Mouse (Mus musculus): ENCODE data around the gene Ndufaf2. TPM values are rescaled to one million over a fixed set of nuclear protein-coding genes. Genes with fewer than 3 reads are reported as not detected.

The Ndufaf2 gene
- total RNA-seq, 2 experiments from 2014 or later: 12.6 to 13.6 TPM

DNA sequence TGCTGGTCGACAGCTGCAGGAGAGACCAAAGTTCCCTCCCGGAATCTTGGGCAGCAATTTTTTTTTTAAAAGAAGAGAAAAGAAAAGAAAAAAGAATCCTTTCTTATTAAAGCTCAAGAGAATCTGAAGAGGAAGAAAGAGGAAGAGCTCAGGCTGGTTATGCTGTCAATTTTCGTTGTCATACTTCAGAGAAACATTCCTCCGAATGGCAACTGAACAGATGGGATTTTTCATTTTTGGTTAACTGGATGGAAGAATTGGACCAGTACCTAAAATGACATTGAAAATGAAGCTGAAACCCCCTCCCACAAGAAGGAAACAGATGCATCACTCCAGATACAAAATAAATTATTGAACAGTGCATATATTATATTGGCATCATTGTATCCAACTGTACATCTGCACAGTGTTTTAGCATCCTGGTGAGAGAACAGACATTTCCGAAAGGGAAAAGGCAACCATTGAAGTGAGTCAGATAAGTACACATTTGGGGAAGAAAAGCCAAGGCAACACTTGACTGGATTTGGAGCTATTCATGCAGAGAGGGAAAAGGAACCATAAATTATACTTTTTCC is 19.9 kb downstream of the Ndufaf2 start:
- DNase-seq: no peak

- DNase-seq: no peak
Measured at GRCm38 (mm10) chr13:108135617-108136016, 22.8 kb downstream of the Ndufaf2 start.

- DNase-seq: no peak
Measured at GRCm38 (mm10) chr13:108132031-108132819, 26.2 kb downstream of the Ndufaf2 start.

DNA sequence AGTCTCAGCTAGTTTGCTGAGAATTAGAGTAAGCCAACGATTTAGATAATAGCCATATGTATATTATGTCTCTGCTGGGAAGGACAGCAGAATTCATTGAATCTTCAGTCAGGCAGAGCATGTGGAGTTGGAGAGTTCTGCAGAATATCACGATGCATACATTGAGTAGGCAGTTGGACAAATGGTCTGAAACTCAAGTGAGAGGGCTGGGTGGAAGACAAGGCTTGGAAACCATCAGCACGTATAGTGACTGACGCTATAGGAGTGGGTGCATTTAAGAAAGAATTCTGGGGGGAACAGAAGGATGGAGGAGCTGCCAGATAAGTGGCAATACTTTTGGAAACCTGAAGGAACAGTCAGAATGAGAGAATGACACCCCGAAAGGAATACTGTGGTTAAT is 27.7 kb downstream of the Ndufaf2 start:
- no peak for DNase-seq

GRCm38 (mm10) chr13:108129070-108129469 is 29.4 kb downstream of the Ndufaf2 start:
- DNase-seq: no peak

DNA sequence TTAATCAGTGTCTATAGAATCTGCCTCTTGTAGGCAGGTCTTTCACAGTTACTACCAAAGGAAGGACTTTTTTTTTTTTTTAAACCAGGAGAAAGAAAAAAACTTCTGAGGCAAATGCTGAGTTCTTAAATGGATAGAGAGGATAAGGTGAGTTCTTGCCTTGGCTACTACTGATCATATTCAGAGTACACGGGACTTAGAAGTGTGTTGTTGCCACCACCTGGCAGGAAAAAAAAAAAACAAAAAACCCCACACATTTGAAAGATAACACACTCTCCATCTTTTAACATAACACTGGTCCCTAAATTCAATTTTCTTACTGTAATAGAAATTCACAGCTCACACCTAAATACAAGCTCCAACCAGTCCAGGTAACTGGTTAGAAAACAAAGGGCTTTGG is 30.5 kb downstream of the Ndufaf2 start:
- DNase-seq: no peak

- no peak for DNase-seq
Measured at GRCm38 (mm10) chr13:108127130-108127529, 31.3 kb downstream of the Ndufaf2 start.

- no peak for DNase-seq
Measured at GRCm38 (mm10) chr13:108126246-108126645, 32.2 kb downstream of the Ndufaf2 start.

GRCm38 (mm10) chr13:108124096-108124495 is 34.3 kb downstream of the Ndufaf2 start:
- DNase-seq: no peak

GRCm38 (mm10) chr13:108123109-108123723 is 35.2 kb downstream of the Ndufaf2 start:
- no peak for DNase-seq

DNA sequence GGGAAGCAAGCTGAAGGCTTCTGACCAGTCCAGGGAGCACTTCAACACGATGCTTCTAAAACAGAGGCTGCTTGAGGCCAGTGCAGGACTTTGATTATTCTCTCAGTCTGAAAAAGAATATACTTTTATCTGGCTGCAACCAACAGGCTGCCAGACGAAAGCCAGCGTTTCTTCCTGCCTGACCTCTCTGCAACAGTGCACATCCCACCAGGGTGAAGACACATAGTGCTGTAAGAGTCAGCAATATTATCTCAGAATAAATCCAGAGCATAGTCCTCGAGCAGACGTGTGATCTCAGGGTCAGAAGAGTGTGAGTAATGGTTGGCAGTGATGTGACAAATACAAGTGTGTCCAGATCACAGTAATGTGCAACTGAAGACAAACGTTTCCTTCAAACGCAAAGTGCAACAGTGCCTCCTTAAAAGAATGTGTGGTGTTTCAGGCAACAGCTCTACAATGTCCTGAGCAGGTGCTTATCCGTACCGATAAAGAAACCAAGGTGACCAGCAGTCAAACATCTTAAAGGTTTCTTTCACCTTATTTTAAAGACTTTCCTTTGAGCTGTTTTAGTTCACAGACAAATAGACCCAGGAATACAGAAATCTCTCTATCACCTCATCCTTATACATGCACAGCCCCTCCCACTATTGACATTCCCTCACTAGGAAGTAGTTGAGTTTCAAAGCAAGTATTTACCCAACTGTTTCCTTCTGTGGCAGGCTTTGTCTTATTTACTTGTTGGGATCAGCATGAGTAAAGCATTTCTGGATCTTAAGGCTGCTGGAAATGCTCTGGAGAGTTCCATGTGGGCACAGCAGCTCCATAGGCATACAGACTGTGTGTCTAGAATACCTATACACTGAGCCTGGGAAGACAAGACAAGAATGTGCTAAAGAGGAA is 38.8 kb downstream of the Ndufaf2 start:
- DNase-seq: no peak

DNA sequence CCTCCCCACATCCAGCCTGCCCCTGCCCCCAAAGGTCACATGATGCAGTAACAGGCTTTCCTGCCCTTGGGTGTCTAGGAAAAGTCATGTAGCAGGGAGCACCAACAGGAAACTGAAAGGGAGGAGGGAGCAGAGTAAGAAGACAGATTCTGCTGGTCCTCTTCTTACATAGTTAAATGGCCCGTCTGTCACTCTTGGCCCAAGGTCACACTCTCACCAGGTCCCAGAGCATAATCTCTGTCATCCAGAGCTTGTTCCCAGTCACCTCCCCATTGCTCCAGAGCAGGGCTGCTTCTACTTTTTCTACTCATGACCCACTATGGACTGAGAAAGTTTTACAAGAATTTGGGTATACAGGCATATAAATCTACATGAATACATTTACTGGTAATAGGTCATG is 40.2 kb downstream of the Ndufaf2 start:
- no peak for DNase-seq

GRCm38 (mm10) chr13:108117654-108118053 is 40.8 kb downstream of the Ndufaf2 start:
- DNase-seq: no peak

GRCm38 (mm10) chr13:108114257-108114656 is 44.2 kb downstream of the Ndufaf2 start:
- DNase-seq: no peak

- no peak for DNase-seq
Measured at GRCm38 (mm10) chr13:108113536-108113935, 44.9 kb downstream of the Ndufaf2 start.

DNA sequence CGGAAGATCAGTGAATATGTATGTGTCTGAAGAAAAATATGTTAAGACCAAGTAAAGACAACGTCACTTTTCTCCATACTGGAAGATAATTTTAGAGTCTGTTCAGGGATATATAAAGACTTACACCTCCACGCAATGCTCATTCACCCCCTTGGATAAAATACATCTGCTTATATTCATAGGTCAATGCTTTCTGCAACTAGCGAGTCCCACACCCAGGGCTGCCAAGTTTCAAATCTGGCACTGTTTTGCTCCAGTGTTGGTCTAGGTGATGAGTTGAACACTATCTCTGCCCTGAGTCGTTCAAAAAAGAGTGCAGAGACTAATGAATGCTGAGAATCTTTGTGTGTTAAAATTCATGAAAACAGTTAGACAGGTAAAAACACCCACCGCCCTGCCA is 47.5 kb downstream of the Ndufaf2 start:
- DNase-seq: no peak

- no peak for DNase-seq
Measured at GRCm38 (mm10) chr13:108100700-108101099, 57.7 kb downstream of the Ndufaf2 start.

DNA sequence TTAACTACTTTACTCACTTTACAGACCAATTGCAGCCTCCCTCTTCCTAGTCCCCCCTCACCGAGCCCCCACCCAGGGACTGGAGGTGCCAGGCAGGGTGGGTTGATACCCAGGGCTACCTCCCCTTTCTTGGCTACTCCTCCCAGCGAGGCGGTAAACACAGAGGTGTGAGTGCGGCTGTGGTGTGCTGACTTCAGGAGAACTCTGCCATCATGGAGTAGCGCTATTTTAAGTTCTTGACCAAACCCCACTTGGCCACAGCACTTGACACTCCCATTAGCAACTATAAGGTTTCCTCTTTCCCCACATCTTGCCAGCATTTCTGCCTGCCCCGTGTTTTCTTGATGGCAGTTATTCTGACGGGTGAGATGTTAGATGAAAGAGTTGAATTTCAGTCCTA is 62.0 kb downstream of the Ndufaf2 start:
- peak; percentile 28 for DNase-seq

DNA sequence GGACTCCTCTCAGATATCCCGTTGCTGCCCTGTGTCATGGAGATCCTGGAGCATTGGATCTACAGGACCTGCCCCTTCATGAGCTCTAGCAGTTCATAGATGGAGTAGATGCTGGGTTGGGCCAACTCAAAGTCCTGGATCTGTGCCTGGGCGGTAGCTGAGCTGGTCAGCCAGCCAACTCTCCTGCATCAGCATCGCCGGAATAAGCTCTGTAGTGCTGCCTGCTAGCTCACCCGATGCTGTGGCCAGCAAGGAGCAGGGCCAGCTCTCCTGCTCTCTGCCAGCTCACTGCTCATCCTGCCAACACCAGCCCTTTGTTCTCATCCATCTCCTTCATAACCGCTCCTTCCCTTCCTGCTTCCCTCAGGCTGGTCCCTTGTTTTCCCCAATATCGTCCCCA is 62.8 kb downstream of the Ndufaf2 start:
- peak; percentile 70 for DNase-seq

GRCm38 (mm10) chr13:108094681-108095080 is 63.7 kb downstream of the Ndufaf2 start:
- DNase-seq: no peak

DNA sequence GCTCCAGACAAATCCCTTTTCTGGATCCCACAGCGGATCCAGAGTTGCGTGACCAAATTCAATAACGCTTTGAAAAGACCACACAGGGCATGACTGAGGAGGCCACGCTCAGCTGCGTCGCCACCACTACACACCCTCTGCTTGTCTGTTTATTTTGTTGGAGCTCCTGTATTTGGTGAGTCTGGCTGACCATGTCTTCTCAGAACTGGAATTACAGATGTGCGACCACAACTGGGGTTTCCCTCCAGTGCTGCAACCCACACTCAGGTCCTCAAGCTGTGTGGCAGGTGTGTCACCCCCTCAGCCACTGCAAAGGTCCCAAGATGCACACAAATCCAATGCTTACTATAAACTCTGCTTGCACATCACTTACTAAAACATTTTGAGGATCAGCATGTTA is 66.1 kb downstream of the Ndufaf2 start:
- DNase-seq: no peak

GRCm38 (mm10) chr13:108086724-108087123 is 71.7 kb downstream of the Ndufaf2 start:
- no peak for DNase-seq

Measured in gastrocnemius, postnatal 25 days (tissue).